Mouse (Mus musculus): ENCODE measurements at regions not wholly inside any gene's neighbourhood (a gene's known extent, or its start where the extent isn't known, plus 50 kb on each side); places are given as distances from the start of the nearest gene placed in this dataset.

- no peaks in the 10 kb centered on the region for H3K36me3 ChIP-seq
- 10% methylated on average over 2 of the region's 2 CpGs for WGBS
- 0 out of 2 replicates have a peak, but pooled peaks cover 3% of the 10 kb centered on the region for H3K27me3 ChIP-seq
- no peak overlapping the region for H3K4me3 ChIP-seq
- no peaks in the 10 kb centered on the region for H3K4me1 ChIP-seq
- no peak overlapping the region for H3K9ac ChIP-seq
- no peak for ATAC-seq (ENCODE audit: borderline replicate concordance, extremely low read depth, low FRiP score, low TSS enrichment)
- H3K27ac ChIP-seq, result no peak overlapping the region
- H3K4me2 ChIP-seq, result no peak overlapping the region
- no peaks in the 10 kb centered on the region for H3K9me3 ChIP-seq
These were observed 238.1 kb downstream of the Cdh26 start for GRCm38 (mm10) chr2:178668451-178668850.

GRCm38 (mm10) chr2:178670952-178671351, 240.6 kb downstream of the Cdh26 start:
- no peak overlapping the region for H3K27ac ChIP-seq
- no peak for ATAC-seq (ENCODE audit: borderline replicate concordance, extremely low read depth, low FRiP score, low TSS enrichment)
- no peak overlapping the region for H3K4me3 ChIP-seq
- no peaks in the 10 kb centered on the region; the same call in 1 of the 2 replicates for H3K4me1 ChIP-seq
- no peak overlapping the region for H3K9ac ChIP-seq
- no peaks in the 10 kb centered on the region for H3K36me3 ChIP-seq
- H3K27me3 ChIP-seq, result 0 out of 2 replicates have a peak, but pooled peaks cover 3% of the 10 kb centered on the region
- no peaks in the 10 kb centered on the region for H3K9me3 ChIP-seq
- no peak overlapping the region for H3K4me2 ChIP-seq
- WGBS, result 75% methylated on average over 11 of the region's 11 CpGs

GRCm38 (mm10) chr2:178673621-178674020, 243.3 kb downstream of the Cdh26 start:
- no peak overlapping the region for H3K9ac ChIP-seq
- 49% methylated on average over 4 of the region's 4 CpGs for WGBS
- no peaks in the 10 kb centered on the region for H3K36me3 ChIP-seq
- no peaks in the 10 kb centered on the region for H3K9me3 ChIP-seq
- no peak overlapping the region for H3K4me3 ChIP-seq
- H3K27ac ChIP-seq, result no peak overlapping the region
- H3K27me3 ChIP-seq, result 0 out of 2 replicates have a peak, but pooled peaks cover 3% of the 10 kb centered on the region
- no peak for ATAC-seq (ENCODE audit: borderline replicate concordance, extremely low read depth, low FRiP score, low TSS enrichment)
- no peaks in the 10 kb centered on the region; the same call in 1 of the 2 replicates for H3K4me1 ChIP-seq
- no peak overlapping the region for H3K4me2 ChIP-seq

GRCm38 (mm10) chr2:178674621-178675020, 244.3 kb downstream of the Cdh26 start:
- no peak overlapping the region for H3K9ac ChIP-seq
- no peak for ATAC-seq (ENCODE audit: borderline replicate concordance, extremely low read depth, low FRiP score, low TSS enrichment)
- WGBS, result 47% methylated on average over 4 of the region's 4 CpGs
- H3K36me3 ChIP-seq, result no peaks in the 10 kb centered on the region
- H3K27me3 ChIP-seq, result no peaks in the 10 kb centered on the region; the same call in 1 of the 2 replicates
- H3K4me3 ChIP-seq, result no peak overlapping the region
- no peaks in the 10 kb centered on the region; the same call in 1 of the 2 replicates for H3K4me1 ChIP-seq
- H3K9me3 ChIP-seq, result no peaks in the 10 kb centered on the region
- H3K27ac ChIP-seq, result no peak overlapping the region
- H3K4me2 ChIP-seq, result no peak overlapping the region

- Histone ChIP-seq H3K9ac (no peak overlapping the region), H3K4me1 (no peaks in the 10 kb centered on the region; the same call in 1 of the 2 replicates), H3K27me3 (no peaks in the 10 kb centered on the region; the same call in 1 of the 2 replicates), H3K4me2 (no peak overlapping the region), H3K9me3 (no peaks in the 10 kb centered on the region), H3K27ac (no peak overlapping the region), H3K36me3 (no peaks in the 10 kb centered on the region), H3K4me3 (no peak overlapping the region)
- 71% methylated on average over 10 of the region's 10 CpGs for WGBS
- no peak for ATAC-seq (ENCODE audit: borderline replicate concordance, extremely low read depth, low FRiP score, low TSS enrichment)
These were observed 246.6 kb downstream of the Cdh26 start for GRCm38 (mm10) chr2:178676970-178677369.

- Histone ChIP-seq H3K9ac (no peak overlapping the region), H3K4me3 (no peak overlapping the region), H3K9me3 (no peaks in the 10 kb centered on the region), H3K4me1 (no peaks in the 10 kb centered on the region), H3K4me2 (no peak overlapping the region), H3K27me3 (no peaks in the 10 kb centered on the region; the same call in 1 of the 2 replicates), H3K36me3 (no peaks in the 10 kb centered on the region), H3K27ac (no peak overlapping the region)
- 75% methylated on average over 3 of the region's 3 CpGs for WGBS
- no peak for ATAC-seq (ENCODE audit: borderline replicate concordance, extremely low read depth, low FRiP score, low TSS enrichment)
These were observed 250.0 kb downstream of the Cdh26 start for GRCm38 (mm10) chr2:178680368-178680767.

GRCm38 (mm10) chr2:178684026-178684958, 254.0 kb downstream of the Cdh26 start:
- Histone ChIP-seq H3K4me2 (no peak overlapping the region), H3K27ac (no peak overlapping the region), H3K4me3 (no peak overlapping the region), H3K27me3 (no peaks in the 10 kb centered on the region), H3K9ac (no peak overlapping the region), H3K36me3 (no peaks in the 10 kb centered on the region), H3K9me3 (no peaks in the 10 kb centered on the region), H3K4me1 (no peaks in the 10 kb centered on the region)
- no peak for ATAC-seq (ENCODE audit: borderline replicate concordance, extremely low read depth, low FRiP score, low TSS enrichment)
- WGBS, result 57% methylated on average over 9 of the region's 9 CpGs

- Histone ChIP-seq H3K36me3 (no peaks in the 10 kb centered on the region), H3K4me2 (no peak overlapping the region), H3K4me1 (no peaks in the 10 kb centered on the region), H3K27ac (no peak overlapping the region), H3K27me3 (no peaks in the 10 kb centered on the region), H3K4me3 (no peak overlapping the region), H3K9me3 (no peaks in the 10 kb centered on the region), H3K9ac (no peak overlapping the region)
- ATAC-seq (ENCODE audit: borderline replicate concordance, extremely low read depth, low FRiP score, low TSS enrichment), result no peak
- 92% methylated on average over 5 of the region's 5 CpGs for WGBS
These were observed 254.9 kb downstream of the Cdh26 start for GRCm38 (mm10) chr2:178685211-178685610.

GRCm38 (mm10) chr2:178686167-178686601, 255.9 kb downstream of the Cdh26 start:
- 73% methylated on average over 7 of the region's 7 CpGs for WGBS
- H3K4me3 ChIP-seq, result no peak overlapping the region
- no peaks in the 10 kb centered on the region for H3K9me3 ChIP-seq
- no peak for ATAC-seq (ENCODE audit: borderline replicate concordance, extremely low read depth, low FRiP score, low TSS enrichment)
- H3K27ac ChIP-seq, result no peak overlapping the region
- H3K27me3 ChIP-seq, result no peaks in the 10 kb centered on the region
- H3K36me3 ChIP-seq, result no peaks in the 10 kb centered on the region
- no peak overlapping the region for H3K4me2 ChIP-seq
- no peak overlapping the region for H3K9ac ChIP-seq
- no peaks in the 10 kb centered on the region; the same call in 1 of the 2 replicates for H3K4me1 ChIP-seq

GRCm38 (mm10) chr2:178688586-178688985, 258.3 kb downstream of the Cdh26 start:
- no peak overlapping the region for H3K4me2 ChIP-seq
- H3K9me3 ChIP-seq, result no peaks in the 10 kb centered on the region
- H3K4me3 ChIP-seq, result no peak overlapping the region
- no peak overlapping the region for H3K9ac ChIP-seq
- WGBS, result 72% methylated on average over 6 of the region's 6 CpGs
- no peaks in the 10 kb centered on the region for H3K36me3 ChIP-seq
- H3K4me1 ChIP-seq, result peaks cover 3% of the 10 kb centered on the region; the same call in 1 of the 2 replicates
- no peak overlapping the region for H3K27ac ChIP-seq
- H3K27me3 ChIP-seq, result no peaks in the 10 kb centered on the region
- ATAC-seq (ENCODE audit: borderline replicate concordance, extremely low read depth, low FRiP score, low TSS enrichment), result no peak

GRCm38 (mm10) chr2:178691190-178691864, 261.0 kb downstream of the Cdh26 start:
- Histone ChIP-seq H3K4me3 (no peak overlapping the region), H3K9ac (no peak overlapping the region), H3K9me3 (no peaks in the 10 kb centered on the region), H3K4me2 (no peak overlapping the region), H3K36me3 (no peaks in the 10 kb centered on the region), H3K27ac (peak overlapping the region; percentile 24), H3K27me3 (no peaks in the 10 kb centered on the region), H3K4me1 (peaks cover 3% of the 10 kb centered on the region; the same call in 1 of the 2 replicates)
- 41% methylated on average over 13 of the region's 13 CpGs for WGBS
- peak; percentile 42; the same call in 1 of the 2 replicates for ATAC-seq (ENCODE audit: borderline replicate concordance, extremely low read depth, low FRiP score, low TSS enrichment)

GRCm38 (mm10) chr2:178691865-178692228, 261.5 kb downstream of the Cdh26 start:
- Histone ChIP-seq H3K9me3 (no peaks in the 10 kb centered on the region), H3K4me2 (no peak overlapping the region), H3K36me3 (no peaks in the 10 kb centered on the region), H3K4me3 (no peak overlapping the region), H3K27ac (peak overlapping the region; percentile 24; the same call in 1 of the 2 replicates), H3K27me3 (no peaks in the 10 kb centered on the region), H3K4me1 (peaks cover 3% of the 10 kb centered on the region; the same call in 1 of the 2 replicates), H3K9ac (no peak overlapping the region)
- ATAC-seq (ENCODE audit: borderline replicate concordance, extremely low read depth, low FRiP score, low TSS enrichment), result 0 out of 2 replicates have a peak, but pooled peaks have one; percentile 9
- 64% methylated on average over 4 of the region's 4 CpGs for WGBS

All from lung, embryonic 15.5 days (tissue).